Mouse (Mus musculus) left cerebral cortex, postnatal 25 days (tissue): ENCODE data around the gene Papolg. TPM values are rescaled to one million over a fixed set of nuclear protein-coding genes. Genes with fewer than 3 reads are reported as not detected.

ENCODE experiments used
- total RNA-seq, 2 experiments: library from RNA; stranded (reverse); gene quantifications; 2 replicates each; pipeline ENCODE4 v1.2.3; 2021

Papolg gene
- total RNA-seq, 2 experiments from 2014 or later, result 19.9 to 21.6 TPM

Other genes with a start within 250 kb of the Papolg start
- 10 to 100 TPM; 16.0 to 19.6 TPM for gene Pus10, start 229.6 kb downstream of the Papolg start, total RNA-seq
- gene Pex13, start 229.3 kb downstream of the Papolg start, total RNA-seq, result 10 to 100 TPM; 25.9 to 26.5 TPM
- 1 to 10 TPM; 3.5 to 3.8 TPM for gene Rel, start 124.3 kb downstream of the Papolg start, total RNA-seq
- gene A830031A19Rik, start 179.8 kb upstream of the Papolg start, total RNA-seq, result 1 to 10 TPM; 1.0 to 1.4 TPM
- 100 to 1,000 TPM in 1 of 2 experiments, 10 to 100 TPM in 1; 94.7 to 104 TPM for gene Bcl11a, start 182.8 kb upstream of the Papolg start, total RNA-seq